Mouse (Mus musculus) bone marrow, adult 2 months (tissue): Measurements from ENCODE around the gene Nphp1. TPM values are rescaled to one million over a fixed set of nuclear protein-coding genes. Genes with fewer than 3 reads are reported as not detected.

Source experiments
- H3K27ac ChIP-seq: fragments of 200-500 bp; 2 replicates; pipeline ENCODE4 v1.5.1; 2012; ENCODE audit warnings: low read depth, mild to moderate bottlenecking, control low read depth, inconsistent platforms, low read length; ENCODE audit not compliant: control insufficient read depth, poor library complexity, insufficient read depth
- H3K4me1 ChIP-seq: fragments of 200-500 bp; 2 replicates; pipeline ENCODE4 v1.6.1; 2011; ENCODE audit warnings: low read length; ENCODE audit not compliant: control insufficient read depth, insufficient read depth
- H3K4me3 ChIP-seq: fragments of 200-500 bp; replicated peaks from 2 replicates; pipeline ENCODE3; 2011; ENCODE audit warnings: mild to moderate bottlenecking, low read depth, low read length, control low read depth; ENCODE audit not compliant: control insufficient read depth
- CTCF ChIP-seq: fragments of 200-500 bp; IDR thresholded peaks from 2 replicates; pipeline ENCODE4 v1.5.1; 2011; ENCODE audit warnings: low read length, control low read depth; ENCODE audit not compliant: control insufficient read depth, insufficient read depth
- POLR2A ChIP-seq: fragments of 200-500 bp; IDR thresholded peaks from 2 replicates; pipeline ENCODE4 v1.6.1; 2011; ENCODE audit warnings: low read depth, mild to moderate bottlenecking, control low read depth, low read length, borderline replicate concordance; ENCODE audit not compliant: control insufficient read depth
- WGBS: fragments of 180-500 bp; shearing (Covaris S2); methylation state at CpG from one replicate; pipeline ENCODE4 v1.1.7; 2018; 5-methylcytosine and 5-hydroxymethylcytosine counted together
- polyA plus RNA-seq: library from polyadenylated mRNA; stranded (reverse); fragments of >200 nt; gene quantifications from 2 replicates; pipeline ENCODE4 v1.2.4, GENCODE M21; 2011; ENCODE audit warnings: low replicate concordance; ENCODE audit not compliant: missing spikeins, insufficient read depth, insufficient read length

Nphp1 gene
- polyA plus RNA-seq, 1 experiment = 3.5 TPM

GRCm38 (mm10) chr2:127757171-127757570 lies 31.5 kb downstream of the Nphp1 start:
- Histone ChIP-seq H3K4me1 (peaks cover 6% of the 10 kb centered on the region), H3K27ac (no peak overlapping the region), H3K4me3 (no peak overlapping the region)
- WGBS = 72% methylated on average over 8 of the region's 8 CpGs
- no peak for TF ChIP-seq POLR2A
- TF ChIP-seq CTCF = no peak

- WGBS = 89% methylated on average over 4 of the region's 4 CpGs
Measured at GRCm38 (mm10) chr2:127754113-127754512, 34.6 kb downstream of the Nphp1 start.

GRCm38 (mm10) chr2:127751849-127752610 lies 36.7 kb downstream of the Nphp1 start:
- TF ChIP-seq POLR2A = no peak
- Histone ChIP-seq H3K27ac (no peak overlapping the region), H3K4me1 (no peaks in the 10 kb centered on the region; the same call in none of the 2 replicates), H3K4me3 (no peak overlapping the region)
- WGBS = 75% methylated on average over 11 of the region's 11 CpGs

More at GRCm38 (mm10) chr2:127754113-127754512, 34.6 kb downstream of the Nphp1 start:
- Histone ChIP-seq H3K4me3 (no peak overlapping the region), H3K27ac (no peak overlapping the region), H3K4me1 (no peaks in the 10 kb centered on the region; the same call in none of the 2 replicates)
- TF ChIP-seq POLR2A (no peak), CTCF (no peak)

- Histone ChIP-seq H3K27ac (no peak overlapping the region), H3K4me1 (no peaks in the 10 kb centered on the region; the same call in none of the 2 replicates), H3K4me3 (no peak overlapping the region)
- WGBS = 27% methylated on average over 1 of the region's 1 CpGs
- no peak for TF ChIP-seq CTCF
- TF ChIP-seq POLR2A = no peak
Measured at GRCm38 (mm10) chr2:127749376-127749775, 39.3 kb downstream of the Nphp1 start.

- TF ChIP-seq POLR2A (no peak), CTCF (no peak)
- no peak overlapping the region for H3K4me3 ChIP-seq
- 74% methylated on average over 7 of the region's 7 CpGs for WGBS
- H3K4me1 ChIP-seq = no peaks in the 10 kb centered on the region; the same call in none of the 2 replicates
- H3K27ac ChIP-seq = no peak overlapping the region
Measured at GRCm38 (mm10) chr2:127748316-127748715, 40.4 kb downstream of the Nphp1 start.

GRCm38 (mm10) chr2:127742637-127743036 lies 46.1 kb downstream of the Nphp1 start:
- 75% methylated on average over 3 of the region's 3 CpGs for WGBS
- H3K4me3 ChIP-seq = no peak overlapping the region

GRCm38 (mm10) chr2:127740756-127741519 lies 47.8 kb downstream of the Nphp1 start:
- Histone ChIP-seq H3K4me3 (no peak overlapping the region), H3K4me1 (peaks cover 2% of the 10 kb centered on the region; the same call in 1 of the 2 replicates), H3K27ac (no peak overlapping the region)
- 65% methylated on average over 9 of the region's 9 CpGs for WGBS
- TF ChIP-seq POLR2A (no peak), CTCF (no peak)

More at GRCm38 (mm10) chr2:127742637-127743036, 46.1 kb downstream of the Nphp1 start:
- Histone ChIP-seq H3K27ac (no peak overlapping the region), H3K4me1 (peaks cover 2% of the 10 kb centered on the region; the same call in 1 of the 2 replicates)
- TF ChIP-seq CTCF (no peak), POLR2A (no peak)

GRCm38 (mm10) chr2:127737885-127738284 lies 50.8 kb downstream of the Nphp1 start:
- H3K4me3 ChIP-seq = no peak overlapping the region
- TF ChIP-seq CTCF = no peak
- no peak for TF ChIP-seq POLR2A
- no peaks in the 10 kb centered on the region; the same call in 1 of the 2 replicates for H3K4me1 ChIP-seq
- WGBS = 75% methylated on average over 3 of the region's 3 CpGs
- no peak overlapping the region for H3K27ac ChIP-seq
